In the genomic region with DNA sequence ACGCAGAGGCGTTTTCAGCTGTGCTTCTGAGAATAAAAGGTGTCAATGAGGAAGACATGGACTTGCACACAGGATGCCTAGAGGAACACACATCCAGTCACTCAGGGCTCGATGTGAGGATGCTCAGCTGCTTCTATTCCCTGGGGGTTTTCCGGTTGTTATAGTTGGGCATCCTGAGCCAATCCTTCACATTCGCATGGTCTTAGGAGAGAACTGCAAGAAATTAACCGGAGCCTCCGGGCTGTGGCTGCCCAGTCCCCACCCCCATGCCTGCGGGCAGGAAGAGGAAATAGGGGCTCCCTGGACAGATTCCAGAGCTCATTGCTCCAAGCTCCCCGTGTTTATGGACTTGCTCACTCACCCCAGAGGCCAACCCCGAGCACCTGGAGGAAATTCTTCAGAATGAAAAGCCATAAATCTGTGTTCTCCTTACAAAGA, we compare ENCODE assay signal across 8 mouse cellular contexts.
A peak's percentile ranks its signal among the peaks of the same experiment; 100 is the strongest.
DNase-seq lines count a peak whose midpoint lies in the region; ATAC-seq lines count a peak whose summit lies in the region.

No protein-coding gene starts in this region.

- peak; percentile 48 for DNase-seq in ovary, postnatal 36 days (ENCODE audit: low spot score)
- DNase-seq in ovary, postnatal 14 days (ENCODE audit: low spot score) = no peak
- no peak for DNase-seq in hindbrain, embryonic 14.5 days (ENCODE audit: low spot score)
- no peak for DNase-seq in cerebellum, postnatal 36 days
- no peak for DNase-seq in left cerebral cortex, adult 18-20 months (ENCODE audit: low spot score in 2 of 2)

- no peaks in the 10 kb centered on the region for H3K36me3 ChIP-seq in forebrain, embryonic 13.5 days (ENCODE audit: poor library complexity, severe bottlenecking)
- H3K36me3 ChIP-seq in hindbrain, embryonic 14.5 days (replicated peaks; ENCODE audit: control insufficient read depth, insufficient read depth) = no peaks in the 10 kb centered on the region
- no peaks in the 10 kb centered on the region for H3K36me3 ChIP-seq in limb, embryonic 15.5 days
- H3K36me3 ChIP-seq in midbrain, embryonic 16.5 days (ENCODE audit: control insufficient read depth, insufficient read depth, low read length) = no peaks in the 10 kb centered on the region

- no peak for ATAC-seq in forebrain, embryonic 13.5 days
- ATAC-seq in hindbrain, embryonic 14.5 days (ENCODE audit: low FRiP score) = no peak
- no peak for ATAC-seq in limb, embryonic 15.5 days (ENCODE audit: insufficient number of reproducible peaks, low FRiP score, low TSS enrichment, low read depth)
- ATAC-seq in midbrain, embryonic 16.5 days = no peak

- H3K9ac ChIP-seq in forebrain, embryonic 13.5 days = peak overlapping the region; percentile 54; the same call in 1 of the 2 replicates
- peak overlapping the region; percentile 45; the same call in 1 of the 2 replicates for H3K9ac ChIP-seq in hindbrain, embryonic 14.5 days
- H3K9ac ChIP-seq in limb, embryonic 15.5 days = 0 out of 2 replicates have a peak overlapping the region, but pooled peaks have one; percentile 26
- peak overlapping the region; percentile 16; the same call in 1 of the 2 replicates for H3K9ac ChIP-seq in midbrain, embryonic 16.5 days (ENCODE audit: low read depth, low read length)

- peak overlapping the region; percentile 42 for H3K4me2 ChIP-seq in forebrain, embryonic 13.5 days
- H3K4me2 ChIP-seq in hindbrain, embryonic 14.5 days (replicated peaks) = peak overlapping the region; percentile 2
- H3K4me2 ChIP-seq in limb, embryonic 15.5 days = peak overlapping the region; percentile 42
- peak overlapping the region; percentile 14; the same call in 1 of the 2 replicates for H3K4me2 ChIP-seq in midbrain, embryonic 16.5 days (ENCODE audit: low read length)

- no peaks in the 10 kb centered on the region for H3K9me3 ChIP-seq in forebrain, embryonic 13.5 days (replicated peaks)
- H3K9me3 ChIP-seq in hindbrain, embryonic 14.5 days (ENCODE audit: control insufficient read depth, low read length) = no peaks in the 10 kb centered on the region
- no peaks in the 10 kb centered on the region for H3K9me3 ChIP-seq in limb, embryonic 15.5 days
- H3K9me3 ChIP-seq in midbrain, embryonic 16.5 days (replicated peaks; ENCODE audit: control insufficient read depth, low read length, poor library complexity, severe bottlenecking) = no peaks in the 10 kb centered on the region

- peak overlapping the region; percentile 90 for H3K27ac ChIP-seq in forebrain, embryonic 13.5 days
- peak overlapping the region; percentile 88 for H3K27ac ChIP-seq in hindbrain, embryonic 14.5 days
- H3K27ac ChIP-seq in limb, embryonic 15.5 days = peak overlapping the region; percentile 92
- H3K27ac ChIP-seq in midbrain, embryonic 16.5 days (ENCODE audit: low read length) = peak overlapping the region; percentile 78

- no peak overlapping the region for H3K4me3 ChIP-seq in forebrain, embryonic 13.5 days
- no peak overlapping the region for H3K4me3 ChIP-seq in hindbrain, embryonic 14.5 days (replicated peaks; ENCODE audit: low read length)
- H3K4me3 ChIP-seq in limb, embryonic 15.5 days = peak overlapping the region; percentile 49
- H3K4me3 ChIP-seq in midbrain, embryonic 16.5 days (ENCODE audit: low read depth, low read length) = no peak overlapping the region

- peaks cover 97% of the 10 kb centered on the region for H3K4me1 ChIP-seq in forebrain, embryonic 13.5 days
- peaks cover 96% of the 10 kb centered on the region for H3K4me1 ChIP-seq in hindbrain, embryonic 14.5 days (replicated peaks; ENCODE audit: control insufficient read depth, insufficient read depth, low read length)
- H3K4me1 ChIP-seq in limb, embryonic 15.5 days = peaks cover 90% of the 10 kb centered on the region
- peaks cover 86% of the 10 kb centered on the region for H3K4me1 ChIP-seq in midbrain, embryonic 16.5 days (ENCODE audit: control insufficient read depth, insufficient read depth, low read length)

- H3K27me3 ChIP-seq in forebrain, embryonic 13.5 days = no peaks in the 10 kb centered on the region
- H3K27me3 ChIP-seq in hindbrain, embryonic 14.5 days (ENCODE audit: control insufficient read depth, insufficient read depth, low read length) = no peaks in the 10 kb centered on the region
- H3K27me3 ChIP-seq in limb, embryonic 15.5 days = no peaks in the 10 kb centered on the region
- H3K27me3 ChIP-seq in midbrain, embryonic 16.5 days (ENCODE audit: control insufficient read depth, insufficient read depth, low read depth, low read length) = no peaks in the 10 kb centered on the region

- 19% methylated on average over 10 of the region's 10 CpGs for WGBS in forebrain, embryonic 13.5 days
- 22% methylated on average over 10 of the region's 10 CpGs for WGBS in hindbrain, embryonic 14.5 days
- WGBS in limb, embryonic 15.5 days = 3% methylated on average over 10 of the region's 10 CpGs
- 22% methylated on average over 10 of the region's 10 CpGs for WGBS in midbrain, embryonic 16.5 days
